Mouse (Mus musculus) midbrain, embryonic 10.5 days (tissue): ENCODE results near the gene Aida. TPM values are rescaled to one million over a fixed set of nuclear protein-coding genes. Genes with fewer than 3 reads are reported as not detected.
A peak's percentile ranks its signal among the peaks of the same experiment; 100 is the strongest.
"Not testable (repeated sequence)": the region's sequence is repeated elsewhere in the genome, so short reads cannot be mapped to it uniquely, and the experiment has no call there.

ENCODE experiments used
- DNase-seq: peaks from one replicate; pipeline ENCODE4 v3.0.0-alpha.2; 2017; ENCODE audit warnings: low spot score
- H3K27ac ChIP-seq: fragments of 300-500 bp; sonication (generic); replicated peaks from 2 replicates; pipeline ENCODE4 v1.5.1; 2016; ENCODE audit warnings: mild to moderate bottlenecking
- H3K27me3 ChIP-seq: fragments of 300-500 bp; sonication (generic); 2 replicates; pipeline ENCODE4 v1.6.1; 2016; ENCODE audit warnings: low read depth, mild to moderate bottlenecking; ENCODE audit not compliant: poor library complexity, severe bottlenecking
- H3K36me3 ChIP-seq: fragments of 300-500 bp; sonication (generic); 2 replicates; pipeline ENCODE4 v1.6.1; 2016; ENCODE audit warnings: mild to moderate bottlenecking, moderate library complexity
- H3K4me1 ChIP-seq: fragments of 300-500 bp; sonication (generic); 2 replicates; pipeline ENCODE4 v1.6.1; 2016
- H3K4me3 ChIP-seq: fragments of 300-500 bp; sonication (generic); 2 replicates; pipeline ENCODE4 v1.5.1; 2016; ENCODE audit warnings: mild to moderate bottlenecking, moderate library complexity
- H3K9me3 ChIP-seq: fragments of 300-500 bp; sonication (generic); replicated peaks from 2 replicates; pipeline ENCODE4 v1.6.1; 2016; ENCODE audit warnings: mild to moderate bottlenecking
- WGBS: fragments of 180-500 bp; shearing (Covaris S2); methylation state at CpG from one replicate; pipeline ENCODE4 v1.1.7; 2016; 5-methylcytosine and 5-hydroxymethylcytosine counted together
- polyA plus RNA-seq: library from polyadenylated mRNA; unstranded; fragments of >200 nt; fragmentation: Nextera tagmentation; extraction: Ambion mirVana; gene quantifications from 2 replicates; pipeline ENCODE4 v1.2.1, GENCODE M21; 2016

Aida gene
- polyA plus RNA-seq, 1 experiment from 2014 or later = 45.1 TPM

DNA sequence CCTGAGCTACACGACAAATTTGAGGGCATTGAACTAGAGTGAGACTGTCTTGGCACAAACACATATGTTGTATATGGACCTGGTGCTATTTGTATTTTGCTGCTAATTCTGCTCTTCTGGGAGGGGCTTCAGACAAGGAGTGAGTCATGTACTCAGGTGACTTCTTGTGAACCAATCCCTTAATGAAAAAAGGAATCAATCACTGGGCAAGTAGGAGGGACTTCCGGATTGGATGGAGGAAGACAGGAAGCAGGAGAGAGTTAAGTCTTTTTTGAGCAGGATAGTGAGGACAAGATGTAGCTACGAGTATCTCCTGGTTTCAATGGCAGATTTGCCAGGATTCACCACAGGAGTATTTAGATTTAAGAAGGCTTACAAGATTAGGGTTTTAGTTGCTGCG lies 6.8 kb upstream of the Aida start:
- no peaks in the 10 kb centered on the region for H3K27me3 ChIP-seq
- H3K9me3 ChIP-seq = no peaks in the 10 kb centered on the region
- 95% methylated on average over 4 of the region's 4 CpGs for WGBS
- no peak overlapping the region for H3K4me3 ChIP-seq
- peaks cover 93% of the 10 kb centered on the region for H3K36me3 ChIP-seq
- DNase-seq = no peak
- no peaks in the 10 kb centered on the region for H3K4me1 ChIP-seq
- no peak overlapping the region for H3K27ac ChIP-seq

DNA sequence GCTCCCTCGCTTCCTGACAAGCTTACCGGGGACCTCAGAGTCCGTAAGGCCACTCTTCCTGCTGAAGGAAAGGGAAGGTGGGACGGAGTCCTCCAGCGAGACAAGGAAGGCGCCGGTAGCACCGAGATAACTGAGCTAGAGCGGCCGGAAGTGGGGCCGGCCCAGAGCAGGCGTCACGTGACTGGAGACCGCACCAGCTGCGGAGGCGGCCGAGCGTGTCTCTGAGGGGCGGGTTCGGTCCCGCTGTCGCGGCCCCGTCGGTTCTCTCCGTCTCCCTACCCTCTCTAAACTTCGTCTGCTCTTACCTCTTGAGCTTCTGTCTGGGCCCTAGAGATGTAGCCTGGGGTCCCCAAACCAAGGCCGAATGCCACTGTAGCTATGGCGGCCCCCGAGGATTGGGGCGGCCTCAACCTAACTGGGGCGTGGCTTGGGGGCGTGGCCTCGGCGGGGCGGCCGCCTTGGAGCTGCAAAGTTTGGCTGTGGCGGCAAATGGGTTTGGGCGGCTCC lies 540 bp downstream of the Aida start, which contains the start of gene Brox:
TSS of gene Brox (minus strand) at position 393 of the 507 bp plus-strand sequence.
- Histone ChIP-seq H3K4me3 (peak within 1 kb of the TSS; percentile 59), H3K9me3 (no peaks in the 10 kb centered on the region), H3K27ac (peak within 1 kb of the TSS; percentile 85), H3K4me1 (peaks cover 4% of the 10 kb centered on the region; the same call in 1 of the 2 replicates), H3K27me3 (no peaks in the 10 kb centered on the region), H3K36me3 (peaks cover 21% of the 10 kb centered on the region)
- WGBS = under 1% methylated on average over 39 of the region's 39 CpGs
- peak; percentile 95 for DNase-seq

DNA sequence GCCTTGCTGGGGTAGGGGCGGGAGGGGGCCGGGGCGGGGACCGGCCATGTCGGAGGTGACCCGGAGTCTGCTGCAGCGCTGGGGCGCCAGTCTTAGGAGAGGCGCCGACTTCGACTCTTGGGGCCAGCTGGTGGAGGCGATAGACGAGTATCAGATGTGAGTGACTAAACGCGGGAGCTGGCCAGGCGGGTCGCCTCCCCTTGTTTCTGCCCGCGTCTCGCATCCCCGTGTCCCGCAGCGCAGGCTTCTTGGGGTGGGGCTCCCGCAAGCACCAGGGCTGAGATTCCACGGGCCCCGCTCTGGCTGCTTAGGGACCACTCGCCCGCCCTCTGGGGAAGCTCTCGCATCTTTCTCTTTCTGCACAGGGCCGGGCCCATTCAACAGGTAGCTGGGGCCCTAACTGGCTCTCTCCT lies 1.1 kb downstream of the Aida start:
- H3K27me3 ChIP-seq = no peaks in the 10 kb centered on the region
- H3K27ac ChIP-seq = peak overlapping the region; percentile 85
- peak overlapping the region; percentile 59 for H3K4me3 ChIP-seq
- H3K36me3 ChIP-seq = peaks cover 16% of the 10 kb centered on the region
- peak; percentile 78 for DNase-seq
- WGBS = 0% methylated on average over 30 of the region's 30 CpGs
- H3K4me1 ChIP-seq = peaks cover 4% of the 10 kb centered on the region; the same call in 1 of the 2 replicates
- no peaks in the 10 kb centered on the region for H3K9me3 ChIP-seq

DNA sequence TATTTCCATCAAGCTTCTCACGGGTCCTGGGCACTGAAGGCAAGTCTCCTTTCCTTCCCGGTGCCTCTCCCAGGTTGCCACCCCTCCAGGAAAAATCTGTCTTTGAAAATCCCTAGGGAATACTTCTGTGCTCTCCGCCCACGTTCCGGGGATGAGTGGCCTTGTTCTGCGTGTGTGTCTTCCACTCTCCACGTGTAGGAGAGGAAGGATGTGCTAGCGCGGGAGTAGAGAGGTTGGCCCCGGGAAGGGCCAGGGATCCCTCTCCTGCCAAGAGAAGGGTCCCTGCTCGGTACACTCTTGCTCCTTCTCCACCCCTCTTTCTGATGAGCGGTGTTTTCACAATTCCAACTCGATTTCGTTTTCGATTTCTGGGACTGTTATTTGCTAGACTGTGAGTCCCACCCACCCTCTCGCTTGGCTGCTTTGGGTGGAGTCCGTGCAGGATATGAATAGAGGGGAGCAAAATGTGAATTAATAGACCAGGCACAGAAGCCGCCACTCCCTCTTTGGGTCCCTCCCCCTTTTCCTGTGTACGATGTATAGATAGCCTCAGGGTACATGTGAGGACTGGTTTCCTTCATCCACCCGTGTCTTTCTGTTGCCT lies 1.6 kb downstream of the Aida start:
- WGBS = under 1% methylated on average over 20 of the region's 20 CpGs
- H3K9me3 ChIP-seq = no peaks in the 10 kb centered on the region
- peak; percentile 51 for DNase-seq
- peaks cover 11% of the 10 kb centered on the region for H3K36me3 ChIP-seq
- H3K27ac ChIP-seq = peak overlapping the region; percentile 85
- no peaks in the 10 kb centered on the region for H3K27me3 ChIP-seq
- H3K4me3 ChIP-seq = peak overlapping the region; percentile 59
- H3K4me1 ChIP-seq = peaks cover 4% of the 10 kb centered on the region; the same call in 1 of the 2 replicates

DNA sequence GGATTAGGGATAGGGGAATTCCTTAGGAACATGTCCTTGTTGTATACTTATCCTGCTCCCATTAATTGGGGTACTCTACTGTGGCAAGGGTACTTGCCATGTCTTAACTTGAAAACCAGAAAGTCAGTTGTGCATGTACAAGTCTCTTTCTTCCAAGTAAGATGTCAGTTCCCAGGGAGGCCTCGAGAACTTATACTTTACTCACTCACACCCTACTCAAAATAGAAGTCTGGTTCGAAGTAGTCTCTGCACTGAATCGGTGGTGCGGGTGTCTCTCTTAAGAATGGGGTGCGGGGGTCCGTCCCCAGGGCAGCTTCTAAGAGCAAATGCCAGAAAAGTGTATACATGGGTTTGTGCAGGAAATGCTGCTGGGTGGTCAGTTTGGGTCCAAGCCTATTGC lies 2.8 kb downstream of the Aida start:
- Histone ChIP-seq H3K27ac (no peak overlapping the region), H3K4me1 (peaks cover 4% of the 10 kb centered on the region; the same call in 1 of the 2 replicates), H3K4me3 (no peak overlapping the region), H3K36me3 (no peaks in the 10 kb centered on the region), H3K27me3 (no peaks in the 10 kb centered on the region), H3K9me3 (no peaks in the 10 kb centered on the region)
- peak; percentile 98 for DNase-seq
- 89% methylated on average over 6 of the region's 6 CpGs for WGBS

DNA sequence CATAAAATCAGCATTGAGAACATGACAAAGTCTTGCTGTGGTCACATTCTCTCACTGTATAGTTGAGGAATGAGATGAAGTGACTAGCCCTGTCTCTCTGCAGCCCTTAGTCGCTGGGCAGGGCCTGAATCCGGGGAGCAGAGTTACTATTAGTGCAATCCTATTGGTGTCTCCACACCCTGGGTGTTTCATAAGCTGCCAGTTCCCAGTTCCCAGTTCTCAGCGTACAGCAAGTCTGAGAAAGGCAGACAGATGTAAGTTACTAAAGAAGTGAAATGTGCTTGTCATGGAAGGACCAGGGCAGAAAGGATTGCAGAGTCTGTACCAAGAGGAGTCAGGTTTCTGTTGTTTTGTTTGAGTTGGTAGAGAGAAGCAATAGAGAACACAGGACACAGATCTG lies 11.2 kb downstream of the Aida start:
- no peaks in the 10 kb centered on the region for H3K27me3 ChIP-seq
- 77% methylated on average over 3 of the region's 3 CpGs for WGBS
- no peaks in the 10 kb centered on the region for H3K9me3 ChIP-seq

DNA sequence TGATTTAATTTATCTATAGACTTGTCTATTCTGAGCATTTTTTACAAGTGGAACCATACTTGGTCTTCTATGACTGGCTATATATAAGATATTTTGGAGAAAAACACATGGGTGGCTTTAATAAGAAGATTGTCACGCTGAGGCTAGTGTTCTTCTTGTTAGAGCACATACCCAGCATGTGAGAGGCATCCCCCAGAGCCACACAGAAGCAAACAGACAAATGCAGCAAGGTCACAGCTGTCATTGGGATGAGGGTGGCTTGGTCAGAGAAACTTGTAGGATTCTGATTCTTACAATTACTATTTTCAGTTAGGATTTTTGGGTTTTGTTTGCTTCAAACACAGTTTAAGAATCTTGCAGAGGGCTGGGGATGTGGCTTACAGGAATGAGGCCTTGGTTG lies 12.1 kb downstream of the Aida start:
- Histone ChIP-seq H3K36me3 (peaks cover 46% of the 10 kb centered on the region), H3K27ac (no peak overlapping the region), H3K4me3 (no peak overlapping the region), H3K4me1 (no peaks in the 10 kb centered on the region), H3K27me3 (no peaks in the 10 kb centered on the region), H3K9me3 (no peaks in the 10 kb centered on the region)
- WGBS = 87% methylated on average over 1 of the region's 1 CpGs
- DNase-seq = no peak

More for the DNA sequence above, 11.2 kb downstream of the Aida start:
- Histone ChIP-seq H3K4me3 (no peak overlapping the region), H3K4me1 (no peaks in the 10 kb centered on the region), H3K36me3 (peaks cover 37% of the 10 kb centered on the region), H3K27ac (no peak overlapping the region)
- no peak for DNase-seq

DNA sequence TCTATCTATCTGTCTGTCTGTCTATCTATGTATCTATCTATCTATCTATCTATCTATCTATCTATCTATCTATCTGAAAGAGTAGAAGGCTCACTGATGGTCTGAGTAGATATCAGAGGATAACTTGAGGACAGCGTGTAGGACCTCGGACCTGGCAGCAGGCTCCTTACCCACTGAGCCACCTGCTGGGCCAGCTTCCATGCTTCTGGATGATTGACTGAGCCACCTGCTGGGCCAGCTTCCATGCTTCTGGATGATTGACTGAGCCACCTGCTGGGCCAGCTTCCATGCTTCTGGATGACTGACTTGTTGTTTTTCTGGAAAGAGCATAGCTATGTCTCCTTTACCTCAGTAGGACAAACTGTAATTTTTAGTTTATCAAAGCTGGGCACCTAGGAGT lies 13.2 kb downstream of the Aida start:
- DNase-seq, H3K27me3 ChIP-seq, H3K27ac ChIP-seq, H3K4me3 ChIP-seq, H3K9me3 ChIP-seq, H3K4me1 ChIP-seq: not testable (repeated sequence)
- 77% methylated on average over 2 of the region's 2 CpGs for WGBS
- H3K36me3 ChIP-seq = peaks cover 56% of the 10 kb centered on the region

DNA sequence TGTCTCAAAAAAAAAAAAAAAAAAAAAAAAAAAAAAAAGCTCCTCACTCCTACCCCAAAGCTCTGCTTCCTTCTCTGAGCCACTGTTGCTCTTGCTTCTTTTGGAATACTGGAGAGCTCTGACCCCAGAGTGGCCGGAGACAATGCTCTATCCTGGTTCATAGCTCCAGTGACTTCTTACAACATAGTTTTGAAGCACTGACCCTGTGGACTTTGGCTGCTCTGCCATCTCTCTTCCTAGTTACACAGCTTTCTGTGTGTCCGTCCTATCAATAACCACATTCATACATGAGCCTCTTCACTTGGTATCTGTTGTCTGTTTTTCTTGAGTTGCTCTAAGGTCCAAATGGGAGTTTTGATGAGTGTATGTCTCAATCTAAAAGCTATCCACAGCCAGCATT lies 15.7 kb downstream of the Aida start:
- Histone ChIP-seq H3K27ac (no peak overlapping the region), H3K4me3 (no peak overlapping the region), H3K27me3 (no peaks in the 10 kb centered on the region), H3K9me3 (no peaks in the 10 kb centered on the region), H3K4me1 (no peaks in the 10 kb centered on the region), H3K36me3 (peaks cover 70% of the 10 kb centered on the region)
- DNase-seq = no peak
- WGBS = 95% methylated on average over 2 of the region's 2 CpGs

DNA sequence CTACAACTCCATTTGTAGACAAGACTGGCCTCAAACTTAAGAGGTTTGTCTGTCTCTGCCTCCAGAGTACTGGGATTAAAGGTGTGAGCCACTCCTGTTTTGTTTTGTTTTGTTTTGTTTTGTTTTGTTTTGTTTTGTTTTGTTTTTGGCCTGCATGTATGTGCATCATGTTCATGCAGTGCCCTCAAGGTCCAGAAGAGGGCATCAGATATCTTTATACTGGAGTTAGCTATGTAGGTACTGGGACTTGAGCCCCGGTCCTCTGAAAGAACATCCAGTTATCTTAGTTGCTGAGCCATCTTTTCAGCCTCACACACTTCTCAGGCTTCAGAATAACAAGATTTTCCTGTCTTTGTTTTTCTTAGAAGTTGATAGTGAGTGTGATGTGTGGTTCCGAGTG lies 19.4 kb downstream of the Aida start:
- Histone ChIP-seq H3K27ac (no peak overlapping the region), H3K36me3 (peaks cover 82% of the 10 kb centered on the region), H3K27me3 (no peaks in the 10 kb centered on the region), H3K9me3 (no peaks in the 10 kb centered on the region), H3K4me3 (no peak overlapping the region), H3K4me1 (no peaks in the 10 kb centered on the region)
- DNase-seq = no peak
- 88% methylated on average over 2 of the region's 2 CpGs for WGBS

DNA sequence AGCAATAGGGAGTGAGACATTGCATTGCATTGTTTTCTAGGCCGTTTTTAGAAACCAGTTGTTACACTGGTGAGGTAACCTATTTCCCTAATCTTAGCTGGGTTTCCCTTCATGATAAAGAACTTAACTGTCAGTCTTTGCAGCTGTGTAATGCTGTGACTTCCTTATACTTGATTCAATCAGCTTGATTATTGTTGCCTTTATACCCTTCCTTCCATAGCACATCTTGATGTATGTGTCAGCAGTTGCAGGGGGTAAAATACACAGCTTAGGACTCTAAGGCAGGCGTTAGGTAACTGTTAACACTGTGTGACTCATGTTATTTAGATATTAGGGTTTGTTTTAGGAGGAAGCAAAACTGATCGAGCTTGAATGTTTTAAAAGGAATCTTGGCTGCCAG lies 24.3 kb downstream of the Aida start:
- H3K27ac ChIP-seq = no peak overlapping the region
- H3K36me3 ChIP-seq = peaks cover 90% of the 10 kb centered on the region
- no peaks in the 10 kb centered on the region for H3K4me1 ChIP-seq
- H3K27me3 ChIP-seq = no peaks in the 10 kb centered on the region
- WGBS = 88% methylated on average over 3 of the region's 3 CpGs
- H3K4me3 ChIP-seq = no peak overlapping the region
- 0 out of 2 replicates have a peak, but pooled peaks cover 5% of the 10 kb centered on the region for H3K9me3 ChIP-seq
- DNase-seq = no peak

DNA sequence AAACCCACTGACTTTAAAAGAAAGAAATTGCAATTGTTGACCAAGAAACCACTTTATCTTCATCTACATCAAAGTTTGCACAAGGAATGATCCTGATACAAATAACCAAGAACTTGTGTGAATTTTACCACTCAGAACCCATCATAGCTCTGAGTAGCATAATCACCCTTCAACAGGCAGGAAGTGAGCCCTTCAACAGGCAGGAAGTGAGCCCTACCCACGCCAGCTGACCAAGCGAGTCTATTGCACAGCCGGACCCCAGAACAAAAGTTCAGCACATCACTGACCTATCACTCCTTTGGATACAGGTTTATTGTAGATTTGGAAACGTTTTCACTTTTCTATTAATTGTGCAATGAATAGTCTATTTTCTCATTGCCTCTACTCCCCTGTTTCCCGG lies 26.1 kb downstream of the Aida start:
- not testable (repeated sequence) for H3K4me3 ChIP-seq, H3K9me3 ChIP-seq, H3K27ac ChIP-seq, H3K4me1 ChIP-seq, DNase-seq, H3K27me3 ChIP-seq
- peaks cover 90% of the 10 kb centered on the region for H3K36me3 ChIP-seq
- 93% methylated on average over 5 of the region's 5 CpGs for WGBS

DNA sequence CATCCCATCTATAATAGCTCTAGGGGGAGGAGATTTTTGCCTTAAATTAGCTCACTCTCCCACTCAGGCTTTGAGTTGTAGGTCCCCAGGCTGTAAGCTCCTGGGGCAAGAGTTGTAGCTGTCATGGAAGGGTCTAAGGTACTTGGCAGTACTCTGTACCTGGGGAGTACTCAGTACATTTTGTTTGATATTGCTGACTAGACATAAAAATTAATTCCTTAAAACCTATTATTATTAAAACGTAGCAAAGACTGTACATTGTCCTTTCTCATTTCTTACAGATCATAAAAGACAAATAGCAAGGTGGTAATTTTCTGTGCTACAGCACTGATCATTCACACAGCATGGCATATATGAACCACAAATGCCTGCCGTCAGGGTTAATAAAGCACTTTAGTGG lies 27.5 kb downstream of the Aida start:
- H3K27ac ChIP-seq = no peak overlapping the region
- no peak overlapping the region for H3K4me3 ChIP-seq
- no peaks in the 10 kb centered on the region for H3K27me3 ChIP-seq
- no peaks in the 10 kb centered on the region for H3K4me1 ChIP-seq
- peaks cover 94% of the 10 kb centered on the region for H3K36me3 ChIP-seq
- WGBS = 97% methylated on average over 2 of the region's 2 CpGs
- H3K9me3 ChIP-seq = 0 out of 2 replicates have a peak, but pooled peaks cover 5% of the 10 kb centered on the region
- no peak for DNase-seq
